25 mouse cellular contexts compared by ENCODE assay signal in genomic region chr3:97732622-97733021, GRCm38 (mm10). TPM values are rescaled to one million over a fixed set of nuclear protein-coding genes. Genes with fewer than 3 reads are reported as not detected.
"Had no signal": no experiment of that assay in that cellular context is flagged by ENCODE, and none has a peak within 500 bp of the region (broad histone marks: within the 10 kb centered on the region; RNA-seq: fewer than 3 reads in every experiment).

No protein-coding gene starts in this region.

- DNase-seq: kidney, adult 8-10 months; kidney, postnatal 10 days; kidney, postnatal 36 days; layer of hippocampus, postnatal 36 days; liver, postnatal 0 days; lung, embryonic 14.5 days; retina, postnatal 1 day; right cerebral cortex, postnatal 4 days; thymus, postnatal 25 days had no signal

- H3K27ac ChIP-seq: kidney, embryonic 15.5 days; left cerebral cortex, adult 2 months; limb, embryonic 12.5 days; limb, embryonic 15.5 days; liver, embryonic 14.5 days; macrophage; midbrain, embryonic 12.5 days; midbrain, embryonic 15.5 days; neural tube, embryonic 12.5 days; neural tube, embryonic 15.5 days; stomach, postnatal 0 days had no signal

- H3K4me3 ChIP-seq: kidney, embryonic 15.5 days; left cerebral cortex, adult 2 months; limb, embryonic 12.5 days; limb, embryonic 15.5 days; midbrain, embryonic 12.5 days; midbrain, embryonic 15.5 days; neural tube, embryonic 12.5 days; neural tube, embryonic 15.5 days had no signal

RNA-seq across cellular contexts. Expression of gene Gm17651, which starts 58.1 kb away (rescaled TPM):
- total RNA-seq: layer of hippocampus, adult 8-10 months; layer of hippocampus, postnatal 10 days; layer of hippocampus, postnatal 36 days; left cerebral cortex, adult 2 months; left cerebral cortex, postnatal 10 days; left cerebral cortex, postnatal 36 days; megakaryocyte, adult 5-6 weeks had no signal
